Mouse (Mus musculus): Measurements from ENCODE around the gene Wdr5. TPM values are rescaled to one million over a fixed set of nuclear protein-coding genes. Genes with fewer than 3 reads are reported as not detected.
A peak's percentile ranks its signal among the peaks of the same experiment; 100 is the strongest.
"Not testable (repeated sequence)": the region's sequence is repeated elsewhere in the genome, so short reads cannot be mapped to it uniquely, and the experiment has no call there.

The Wdr5 gene
- polyA plus RNA-seq, 1 experiment = 28.7 TPM

DNA sequence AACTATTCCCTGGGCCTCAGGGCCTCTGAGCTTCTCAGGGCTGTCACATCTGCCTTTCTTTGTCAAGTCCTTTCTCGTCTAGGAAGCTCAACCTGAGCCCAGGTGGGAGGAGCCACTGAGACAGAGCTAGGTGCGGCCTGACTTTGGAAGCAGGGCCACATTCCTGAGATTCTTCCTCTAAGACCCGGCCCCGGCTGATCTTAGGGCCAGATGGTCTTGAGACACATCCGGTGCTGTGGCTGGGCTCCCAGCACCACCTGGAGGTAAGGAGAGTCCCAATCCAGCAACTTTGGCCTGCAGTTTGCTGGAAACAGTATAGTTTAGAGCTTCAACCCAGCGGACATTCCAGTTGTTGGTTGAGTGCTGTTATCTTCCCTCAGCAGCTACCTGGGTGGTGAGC, 9.4 kb upstream of the Wdr5 start:
- no peak overlapping the region for H3K4me3 ChIP-seq (ENCODE audit: insufficient read depth, low read depth, low read length)
- peak; percentile 54 for DNase-seq
- TF ChIP-seq POLR2A (IDR thresholded peaks at IDR 0.05; ENCODE audit: low read depth, low read length) = no peak
- peak; percentile 48; the same call in 1 of the 2 replicates for TF ChIP-seq CTCF (conservative IDR thresholded peaks at IDR 0.05; ENCODE audit: insufficient read depth, insufficient read length, low read depth, low read length)
- no peak overlapping the region for H3K27ac ChIP-seq (ENCODE audit: insufficient read depth, low read depth, low read length)
- H3K4me1 ChIP-seq (ENCODE audit: control insufficient read depth, insufficient read depth, low read length) = peaks cover 6% of the 10 kb centered on the region; the same call in 1 of the 2 replicates
- H3K36me3 ChIP-seq (ENCODE audit: control insufficient read depth, insufficient read depth, low read length) = no peaks in the 10 kb centered on the region
- no peaks in the 10 kb centered on the region for H3K27me3 ChIP-seq (replicated peaks; ENCODE audit: control insufficient read depth, insufficient read depth, low read length)
- WGBS = 13% methylated on average over 6 of the region's 6 CpGs

DNA sequence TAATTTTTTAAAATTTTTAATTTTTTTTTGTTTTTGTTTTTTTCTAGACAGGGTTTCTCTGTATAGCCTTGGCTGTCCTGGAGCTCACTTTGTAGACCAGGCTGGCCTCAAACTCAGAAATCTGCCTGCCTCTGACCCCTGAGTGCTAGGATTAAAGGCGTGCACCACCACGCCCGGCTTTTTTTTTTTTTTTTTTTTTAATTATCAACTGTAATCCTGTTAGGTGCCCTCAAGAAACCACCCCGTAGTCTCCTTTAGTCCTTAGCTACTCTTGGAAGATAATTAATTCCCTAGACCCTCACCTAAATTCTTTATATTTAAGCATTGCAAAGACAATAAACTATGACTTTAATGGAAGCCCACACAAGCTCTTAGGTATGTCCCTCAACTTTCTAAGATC, 8.3 kb upstream of the Wdr5 start:
- not testable (repeated sequence) for H3K4me3 ChIP-seq (ENCODE audit: insufficient read depth, low read depth, low read length); H3K27me3 ChIP-seq (replicated peaks; ENCODE audit: control insufficient read depth, insufficient read depth, low read length); DNase-seq; H3K27ac ChIP-seq (ENCODE audit: insufficient read depth, low read depth, low read length); H3K36me3 ChIP-seq (ENCODE audit: control insufficient read depth, insufficient read depth, low read length); H3K4me1 ChIP-seq (ENCODE audit: control insufficient read depth, insufficient read depth, low read length)
- 86% methylated on average over 4 of the region's 4 CpGs for WGBS

DNA sequence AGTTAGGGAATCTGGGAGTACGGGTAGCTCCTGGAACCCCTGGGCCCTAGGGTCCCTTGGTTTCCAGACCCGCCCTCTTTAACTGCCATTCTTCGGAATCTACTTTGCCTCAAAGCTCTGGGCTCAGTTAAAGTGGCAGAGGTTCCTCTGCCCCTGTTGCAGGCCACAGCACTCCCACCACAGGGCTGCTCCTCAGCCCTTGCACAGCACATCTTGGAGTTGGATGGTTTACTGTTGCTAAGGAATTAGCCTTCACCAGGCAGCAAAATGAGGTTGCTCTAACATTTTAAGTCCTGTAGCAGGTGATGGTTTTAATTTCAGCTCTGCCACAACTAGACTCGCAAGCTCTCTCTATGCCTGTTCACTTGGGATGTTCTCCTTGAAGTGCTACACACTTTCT, 7.4 kb upstream of the Wdr5 start, which contains the start of gene Brd3:
Gene Brd3, minus strand, starts transcription at position 101 of the 400 bp plus-strand sequence.
- Histone ChIP-seq H3K27me3 (replicated peaks; ENCODE audit: control insufficient read depth, insufficient read depth, low read length) (no peaks in the 10 kb centered on the region), H3K36me3 (ENCODE audit: control insufficient read depth, insufficient read depth, low read length) (no peaks in the 10 kb centered on the region), H3K27ac (ENCODE audit: insufficient read depth, low read depth, low read length) (no peak within 1 kb of the TSS), H3K4me3 (ENCODE audit: insufficient read depth, low read depth, low read length) (no peak within 1 kb of the TSS), H3K4me1 (ENCODE audit: control insufficient read depth, insufficient read depth, low read length) (peaks cover 6% of the 10 kb centered on the region; the same call in 1 of the 2 replicates)
- TF ChIP-seq POLR2A (IDR thresholded peaks at IDR 0.05; ENCODE audit: low read depth, low read length) (no peak), CTCF (conservative IDR thresholded peaks at IDR 0.05; ENCODE audit: insufficient read depth, insufficient read length, low read depth, low read length) (no peak)
- 86% methylated on average over 4 of the region's 4 CpGs for WGBS
- DNase-seq = no peak

DNA sequence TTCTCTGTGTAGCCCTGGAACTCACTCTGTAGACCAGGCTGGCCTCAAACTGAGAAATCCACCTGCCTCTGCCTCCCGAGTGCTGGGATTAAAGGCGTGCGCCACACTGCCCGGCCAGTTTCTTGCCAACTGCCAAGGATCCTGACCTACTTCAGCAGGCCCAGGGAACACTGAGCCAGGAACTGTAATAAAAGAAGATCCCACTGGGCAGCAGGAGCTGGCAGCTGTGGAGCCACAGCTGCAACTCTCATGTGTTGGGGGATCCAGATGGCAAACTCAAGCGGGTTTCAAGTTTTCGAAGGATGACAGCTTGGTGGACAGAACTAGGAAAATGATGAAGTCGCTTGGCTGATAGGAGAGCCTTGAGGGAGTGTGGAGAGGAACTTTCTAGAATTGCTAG, 4.3 kb upstream of the Wdr5 start:
- H3K4me3 ChIP-seq (ENCODE audit: insufficient read depth, low read depth, low read length) = no peak overlapping the region
- no peak for TF ChIP-seq CTCF (conservative IDR thresholded peaks at IDR 0.05; ENCODE audit: insufficient read depth, insufficient read length, low read depth, low read length)
- TF ChIP-seq POLR2A (IDR thresholded peaks at IDR 0.05; ENCODE audit: low read depth, low read length) = no peak
- H3K36me3 ChIP-seq (ENCODE audit: control insufficient read depth, insufficient read depth, low read length) = no peaks in the 10 kb centered on the region
- 91% methylated on average over 7 of the region's 7 CpGs for WGBS
- peaks cover 6% of the 10 kb centered on the region; the same call in 1 of the 2 replicates for H3K4me1 ChIP-seq (ENCODE audit: control insufficient read depth, insufficient read depth, low read length)
- no peak for DNase-seq
- no peak overlapping the region for H3K27ac ChIP-seq (ENCODE audit: insufficient read depth, low read depth, low read length)
- no peaks in the 10 kb centered on the region for H3K27me3 ChIP-seq (replicated peaks; ENCODE audit: control insufficient read depth, insufficient read depth, low read length)

DNA sequence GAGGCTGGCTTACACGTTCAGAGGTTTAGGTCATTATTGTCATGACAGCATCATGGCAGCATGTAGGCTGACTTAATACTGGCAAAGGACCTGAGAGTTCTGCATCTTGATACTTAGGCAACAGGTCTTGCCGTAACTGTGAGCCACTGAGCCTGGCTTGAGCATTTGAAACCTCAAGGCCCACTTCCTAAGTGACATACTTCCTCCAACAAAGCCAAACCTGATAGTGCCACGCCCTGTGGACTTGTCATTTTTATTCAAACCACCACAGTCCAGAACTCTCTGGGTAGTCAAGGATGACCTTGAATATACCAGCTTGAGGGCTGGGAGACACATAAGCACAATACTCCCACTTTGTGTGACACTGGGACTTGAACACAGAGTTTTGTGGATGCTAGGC, 2.0 kb upstream of the Wdr5 start:
- Histone ChIP-seq H3K4me3 (ENCODE audit: insufficient read depth, low read depth, low read length) (no peak overlapping the region), H3K4me1 (ENCODE audit: control insufficient read depth, insufficient read depth, low read length) (peaks cover 20% of the 10 kb centered on the region), H3K36me3 (ENCODE audit: control insufficient read depth, insufficient read depth, low read length) (no peaks in the 10 kb centered on the region), H3K27me3 (replicated peaks; ENCODE audit: control insufficient read depth, insufficient read depth, low read length) (no peaks in the 10 kb centered on the region), H3K27ac (ENCODE audit: insufficient read depth, low read depth, low read length) (no peak overlapping the region)
- DNase-seq = no peak
- TF ChIP-seq POLR2A (IDR thresholded peaks at IDR 0.05; ENCODE audit: low read depth, low read length) (no peak), CTCF (conservative IDR thresholded peaks at IDR 0.05; ENCODE audit: insufficient read depth, insufficient read length, low read depth, low read length) (no peak)
- WGBS = 87% methylated on average over 3 of the region's 3 CpGs

DNA sequence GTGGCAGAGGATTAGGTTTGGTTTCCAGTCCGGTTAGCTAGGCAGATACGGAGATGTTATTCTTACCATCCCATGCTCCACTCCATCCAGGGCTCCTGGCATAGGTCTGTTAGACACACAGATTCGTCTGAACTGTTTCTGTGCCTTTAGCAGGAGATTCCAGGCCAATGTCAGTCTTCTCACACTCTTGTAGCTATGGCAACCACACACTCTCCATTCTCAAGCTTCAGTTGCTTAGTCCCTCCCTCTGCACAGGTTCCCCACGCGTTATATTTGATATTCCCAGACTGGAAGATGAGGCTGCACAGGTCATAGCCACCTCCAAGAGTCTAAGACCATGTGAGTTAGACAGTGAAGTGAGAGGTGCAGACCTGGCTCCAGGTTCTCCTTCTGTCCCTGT, 1.1 kb upstream of the Wdr5 start:
- Histone ChIP-seq H3K27ac (ENCODE audit: insufficient read depth, low read depth, low read length) (peak overlapping the region; percentile 91; the same call in 1 of the 2 replicates), H3K4me1 (ENCODE audit: control insufficient read depth, insufficient read depth, low read length) (peaks cover 20% of the 10 kb centered on the region), H3K27me3 (replicated peaks; ENCODE audit: control insufficient read depth, insufficient read depth, low read length) (no peaks in the 10 kb centered on the region), H3K36me3 (ENCODE audit: control insufficient read depth, insufficient read depth, low read length) (no peaks in the 10 kb centered on the region), H3K4me3 (ENCODE audit: insufficient read depth, low read depth, low read length) (no peak overlapping the region)
- TF ChIP-seq CTCF (conservative IDR thresholded peaks at IDR 0.05; ENCODE audit: insufficient read depth, insufficient read length, low read depth, low read length) (no peak), POLR2A (IDR thresholded peaks at IDR 0.05; ENCODE audit: low read depth, low read length) (no peak)
- WGBS = 57% methylated on average over 5 of the region's 5 CpGs
- DNase-seq = no peak

DNA sequence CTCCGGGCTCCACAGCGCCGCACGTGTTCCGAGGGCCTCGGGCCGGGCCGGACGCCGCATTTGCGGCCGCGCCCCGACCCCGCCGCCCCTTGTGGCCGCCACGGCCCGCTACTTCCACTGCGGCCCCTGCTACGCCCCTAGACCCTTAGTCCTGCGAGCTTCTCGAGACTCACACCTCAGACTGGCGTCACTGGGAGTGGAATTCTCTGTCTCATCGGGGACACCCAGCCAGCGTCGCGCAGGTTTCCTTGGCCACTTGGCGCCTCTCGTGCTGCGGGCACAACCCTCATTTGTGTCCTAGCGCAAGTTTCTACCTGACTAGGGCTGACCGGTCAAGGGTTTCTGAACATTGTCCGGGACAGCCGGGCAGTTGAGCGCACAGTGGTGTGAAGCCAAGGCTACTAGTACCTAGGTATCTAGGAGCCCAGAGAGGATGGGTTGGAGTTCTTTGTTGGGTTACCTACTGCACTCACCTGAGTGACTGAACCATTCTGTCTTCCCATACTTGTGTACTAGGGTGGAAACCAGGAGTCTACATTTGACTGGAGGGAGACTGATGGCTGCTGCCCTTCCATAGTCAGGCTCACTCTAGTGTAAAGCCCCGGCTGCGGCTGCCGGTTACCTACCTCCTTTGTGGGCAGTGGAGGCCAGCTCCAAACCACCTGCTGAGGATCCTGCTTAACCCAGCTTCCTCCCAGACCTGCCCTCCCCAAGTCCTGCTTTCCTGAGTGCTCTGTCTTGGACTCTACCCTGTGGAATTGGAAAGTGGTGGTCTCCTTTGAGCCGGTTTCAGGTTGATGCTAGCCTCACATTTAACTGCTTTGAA, 597 bp downstream of the Wdr5 start:
- H3K4me3 ChIP-seq (ENCODE audit: insufficient read depth, low read depth, low read length) = peak overlapping the region; percentile 88
- peak overlapping the region; percentile 4 for H3K27ac ChIP-seq (ENCODE audit: insufficient read depth, low read depth, low read length)

More for the DNA sequence above, 597 bp downstream of the Wdr5 start:
- Histone ChIP-seq H3K4me1 (ENCODE audit: control insufficient read depth, insufficient read depth, low read length) (peaks cover 20% of the 10 kb centered on the region), H3K36me3 (ENCODE audit: control insufficient read depth, insufficient read depth, low read length) (no peaks in the 10 kb centered on the region; the same call in 1 of the 2 replicates), H3K27me3 (replicated peaks; ENCODE audit: control insufficient read depth, insufficient read depth, low read length) (no peaks in the 10 kb centered on the region)
- TF ChIP-seq CTCF (conservative IDR thresholded peaks at IDR 0.05; ENCODE audit: insufficient read depth, insufficient read length, low read depth, low read length) (no peak), POLR2A (IDR thresholded peaks at IDR 0.05; ENCODE audit: low read depth, low read length) (no peak)
- under 1% methylated on average over 40 of the region's 40 CpGs for WGBS
- DNase-seq = peak; percentile 72

Measured in kidney, adult 2 months (tissue).